Mouse (Mus musculus): ENCODE data around the gene Jrkl.

- TF ChIP-seq CTCF (IDR thresholded peaks at IDR 0.05; ENCODE audit: extremely low read depth, insufficient read length, insufficient replicate concordance, low read depth, low read length) (no peak), POLR2A (IDR thresholded peaks at IDR 0.05; ENCODE audit: low read depth, low read length) (no peak)
These were observed 19.8 kb downstream of the Jrkl start for GRCm38 (mm10) chr9:13225872-13226271.
